Mouse (Mus musculus): ENCODE results near the gene B3gnt3.

- no peak for TF ChIP-seq GATA1 (IDR thresholded peaks at IDR 0.05; ENCODE audit: borderline replicate concordance, low read length)
- TF ChIP-seq FLI1 (IDR thresholded peaks at IDR 0.05; ENCODE audit: low read length): no peak
These were observed 41.2 kb upstream of the B3gnt3 start for GRCm38 (mm10) chr8:71742783-71743182.

All from megakaryocyte, embryonic 14.5 days (primary cell).